Mouse (Mus musculus): ENCODE results near the gene Gm853. TPM values are rescaled to one million over a fixed set of nuclear protein-coding genes. Genes with fewer than 3 reads are reported as not detected.
A peak's percentile ranks its signal among the peaks of the same experiment; 100 is the strongest.

Gm853 gene
- polyA plus RNA-seq, 1 experiment from 2014 or later = not detected

GRCm38 (mm10) chr4:130170362-130170761, 51.8 kb downstream of the Gm853 start:
- WGBS = 88% methylated on average over 4 of the region's 4 CpGs
- Histone ChIP-seq H3K27me3 (peaks cover 45% of the 10 kb centered on the region), H3K4me3 (replicated peaks) (no peak overlapping the region), H3K4me2 (no peak overlapping the region), H3K4me1 (peaks cover 29% of the 10 kb centered on the region), H3K9me3 (no peaks in the 10 kb centered on the region), H3K36me3 (replicated peaks) (no peaks in the 10 kb centered on the region), H3K9ac (no peak overlapping the region), H3K27ac (no peak overlapping the region)
- ATAC-seq (ENCODE audit: low FRiP score) = no peak

GRCm38 (mm10) chr4:130169411-130169971, 52.7 kb downstream of the Gm853 start:
- no peak for ATAC-seq (ENCODE audit: low FRiP score)
- Histone ChIP-seq H3K27me3 (peaks cover 43% of the 10 kb centered on the region), H3K9me3 (no peaks in the 10 kb centered on the region), H3K27ac (no peak overlapping the region), H3K4me1 (peaks cover 20% of the 10 kb centered on the region), H3K9ac (no peak overlapping the region), H3K36me3 (replicated peaks) (no peaks in the 10 kb centered on the region), H3K4me3 (replicated peaks) (no peak overlapping the region), H3K4me2 (no peak overlapping the region)
- 88% methylated on average over 16 of the region's 16 CpGs for WGBS

GRCm38 (mm10) chr4:130168280-130169183, 53.7 kb downstream of the Gm853 start:
- ATAC-seq (ENCODE audit: low FRiP score) = no peak

GRCm38 (mm10) chr4:130167814-130168213, 54.4 kb downstream of the Gm853 start:
- no peak overlapping the region; the same call in 1 of the 2 replicates for H3K4me3 ChIP-seq (replicated peaks)
- ATAC-seq (ENCODE audit: low FRiP score) = no peak
- H3K36me3 ChIP-seq (replicated peaks) = no peaks in the 10 kb centered on the region
- H3K9me3 ChIP-seq = no peaks in the 10 kb centered on the region
- H3K9ac ChIP-seq = no peak overlapping the region
- H3K4me1 ChIP-seq = peaks cover 23% of the 10 kb centered on the region
- peaks cover 43% of the 10 kb centered on the region for H3K27me3 ChIP-seq
- H3K4me2 ChIP-seq = peak overlapping the region; percentile 24
- no peak overlapping the region for H3K27ac ChIP-seq
- WGBS = 53% methylated on average over 9 of the region's 9 CpGs

More at GRCm38 (mm10) chr4:130168280-130169183, 53.7 kb downstream of the Gm853 start:
- Histone ChIP-seq H3K4me2 (no peak overlapping the region; the same call in 1 of the 2 replicates), H3K4me3 (replicated peaks) (no peak overlapping the region), H3K27me3 (peaks cover 43% of the 10 kb centered on the region), H3K9ac (no peak overlapping the region), H3K9me3 (no peaks in the 10 kb centered on the region), H3K4me1 (peaks cover 16% of the 10 kb centered on the region), H3K36me3 (replicated peaks) (no peaks in the 10 kb centered on the region), H3K27ac (no peak overlapping the region)
- WGBS = 41% methylated on average over 16 of the region's 16 CpGs

- H3K9ac ChIP-seq = no peak overlapping the region
- H3K27me3 ChIP-seq = peaks cover 45% of the 10 kb centered on the region
- H3K4me1 ChIP-seq = peaks cover 25% of the 10 kb centered on the region
- no peaks in the 10 kb centered on the region for H3K36me3 ChIP-seq (replicated peaks)
- peak overlapping the region; percentile 14; the same call in 1 of the 2 replicates for H3K4me3 ChIP-seq (replicated peaks)
- WGBS = 52% methylated on average over 22 of the region's 22 CpGs
- no peak for ATAC-seq (ENCODE audit: low FRiP score)
- peak overlapping the region; percentile 24 for H3K4me2 ChIP-seq
- no peak overlapping the region for H3K27ac ChIP-seq
- no peaks in the 10 kb centered on the region for H3K9me3 ChIP-seq
These were observed 54.9 kb downstream of the Gm853 start for GRCm38 (mm10) chr4:130167321-130167720.

- Histone ChIP-seq H3K27me3 (peaks cover 50% of the 10 kb centered on the region), H3K9ac (no peak overlapping the region), H3K27ac (no peak overlapping the region), H3K4me2 (no peak overlapping the region), H3K36me3 (replicated peaks) (no peaks in the 10 kb centered on the region), H3K4me3 (replicated peaks) (no peak overlapping the region), H3K4me1 (peaks cover 25% of the 10 kb centered on the region), H3K9me3 (no peaks in the 10 kb centered on the region)
- no peak for ATAC-seq (ENCODE audit: low FRiP score)
- 75% methylated on average over 8 of the region's 8 CpGs for WGBS
These were observed 55.6 kb downstream of the Gm853 start for GRCm38 (mm10) chr4:130166592-130166991.

GRCm38 (mm10) chr4:130166061-130166460, 56.1 kb downstream of the Gm853 start:
- Histone ChIP-seq H3K27ac (no peak overlapping the region), H3K27me3 (peaks cover 56% of the 10 kb centered on the region), H3K4me3 (replicated peaks) (no peak overlapping the region), H3K4me1 (peaks cover 25% of the 10 kb centered on the region), H3K36me3 (replicated peaks) (no peaks in the 10 kb centered on the region), H3K9ac (no peak overlapping the region), H3K4me2 (no peak overlapping the region), H3K9me3 (no peaks in the 10 kb centered on the region)
- 82% methylated on average over 18 of the region's 18 CpGs for WGBS
- ATAC-seq (ENCODE audit: low FRiP score) = no peak

GRCm38 (mm10) chr4:130164121-130164520, 58.1 kb downstream of the Gm853 start:
- H3K27ac ChIP-seq = no peak overlapping the region
- no peaks in the 10 kb centered on the region for H3K9me3 ChIP-seq
- H3K27me3 ChIP-seq = peaks cover 65% of the 10 kb centered on the region
- no peak overlapping the region for H3K9ac ChIP-seq
- no peak overlapping the region for H3K4me2 ChIP-seq
- H3K4me1 ChIP-seq = peaks cover 25% of the 10 kb centered on the region
- WGBS = 67% methylated on average over 6 of the region's 6 CpGs
- no peak overlapping the region for H3K4me3 ChIP-seq (replicated peaks)
- no peaks in the 10 kb centered on the region for H3K36me3 ChIP-seq (replicated peaks)
- no peak for ATAC-seq (ENCODE audit: low FRiP score)

GRCm38 (mm10) chr4:130163391-130163861, 58.8 kb downstream of the Gm853 start:
- ATAC-seq (ENCODE audit: low FRiP score) = no peak
- Histone ChIP-seq H3K27me3 (peaks cover 65% of the 10 kb centered on the region), H3K9me3 (no peaks in the 10 kb centered on the region), H3K4me1 (peaks cover 24% of the 10 kb centered on the region), H3K36me3 (replicated peaks) (no peaks in the 10 kb centered on the region), H3K27ac (no peak overlapping the region), H3K4me2 (peak overlapping the region; percentile 36), H3K9ac (no peak overlapping the region), H3K4me3 (replicated peaks) (peak overlapping the region; percentile 17; the same call in 1 of the 2 replicates)
- 3% methylated on average over 20 of the region's 20 CpGs for WGBS

- Histone ChIP-seq H3K9ac (no peak overlapping the region), H3K36me3 (replicated peaks) (no peaks in the 10 kb centered on the region), H3K9me3 (no peaks in the 10 kb centered on the region), H3K4me3 (replicated peaks) (no peak overlapping the region), H3K4me1 (peaks cover 11% of the 10 kb centered on the region), H3K27me3 (peaks cover 53% of the 10 kb centered on the region), H3K4me2 (no peak overlapping the region), H3K27ac (no peak overlapping the region)
- no peak for ATAC-seq (ENCODE audit: low FRiP score)
- WGBS = 11% methylated on average over 4 of the region's 4 CpGs
These were observed 60.9 kb downstream of the Gm853 start for GRCm38 (mm10) chr4:130161349-130161748.
